Mouse (Mus musculus) right cerebral cortex, postnatal 25 days (tissue): ENCODE results near the gene Me1.

Experiments
- DNase-seq: peaks from one replicate; pipeline ENCODE4 v3.0.0; 2022

The Me1 gene

GRCm38 (mm10) chr9:86592676-86593668, 102.8 kb downstream of the Me1 start:
- DNase-seq = peak; percentile 69

GRCm38 (mm10) chr9:86587019-86587795, 108.5 kb downstream of the Me1 start:
- DNase-seq = no peak

- peak; percentile 59 for DNase-seq
Observed at GRCm38 (mm10) chr9:86583740-86584139, 112.0 kb downstream of the Me1 start.

GRCm38 (mm10) chr9:86579657-86580056, 116.1 kb downstream of the Me1 start:
- DNase-seq = no peak

- DNase-seq = no peak
Observed at GRCm38 (mm10) chr9:86575178-86575577, 120.6 kb downstream of the Me1 start.

- no peak for DNase-seq
Observed at GRCm38 (mm10) chr9:86573616-86574303, 122.0 kb downstream of the Me1 start.

- peak; percentile 76 for DNase-seq
Observed at GRCm38 (mm10) chr9:86572636-86573291, 123.0 kb downstream of the Me1 start.

GRCm38 (mm10) chr9:86572196-86572595, 123.6 kb downstream of the Me1 start:
- peak; percentile 51 for DNase-seq

GRCm38 (mm10) chr9:86571540-86572135, 124.1 kb downstream of the Me1 start, which contains the start of the genes Pgm3 and Rwdd2a:
Gene Pgm3 (minus strand): TSS chr9:86571842.
Gene Rwdd2a (plus strand): TSS chr9:86571991.
- DNase-seq = peak; percentile 96

GRCm38 (mm10) chr9:86570946-86571345, 124.8 kb downstream of the Me1 start:
- no peak for DNase-seq

GRCm38 (mm10) chr9:86570261-86570890, 125.4 kb downstream of the Me1 start:
- DNase-seq = no peak

GRCm38 (mm10) chr9:86569314-86569910, 126.3 kb downstream of the Me1 start:
- no peak for DNase-seq

GRCm38 (mm10) chr9:86560543-86560942, 135.2 kb downstream of the Me1 start:
- DNase-seq = no peak

GRCm38 (mm10) chr9:86554641-86555040, 141.1 kb downstream of the Me1 start:
- DNase-seq = no peak

- no peak for DNase-seq
Observed at GRCm38 (mm10) chr9:86553886-86554285, 141.9 kb downstream of the Me1 start.

GRCm38 (mm10) chr9:86550717-86551116, 145.0 kb downstream of the Me1 start:
- DNase-seq = no peak

- DNase-seq = no peak
Observed at GRCm38 (mm10) chr9:86549637-86550162, 146.1 kb downstream of the Me1 start.

GRCm38 (mm10) chr9:86544559-86544958, 151.2 kb downstream of the Me1 start:
- no peak for DNase-seq

GRCm38 (mm10) chr9:86543451-86543850, 152.3 kb downstream of the Me1 start:
- DNase-seq = no peak

GRCm38 (mm10) chr9:86534071-86534470, 161.7 kb downstream of the Me1 start:
- DNase-seq = no peak
